Mouse (Mus musculus) olfactory bulb, adult 2 months (tissue): ENCODE data around the gene Mcrs1. TPM values are rescaled to one million over a fixed set of nuclear protein-coding genes. Genes with fewer than 3 reads are reported as not detected.
A peak's percentile ranks its signal among the peaks of the same experiment; 100 is the strongest.

Source experiments
- H3K27ac ChIP-seq: fragments of 200-500 bp; 2 replicates; pipeline ENCODE4 v1.5.1; 2012; ENCODE audit warnings: low read depth, low read length; ENCODE audit not compliant: insufficient read depth
- H3K4me1 ChIP-seq: fragments of 200-500 bp; 2 replicates; pipeline ENCODE4 v1.6.1; 2012; ENCODE audit warnings: low read length; ENCODE audit not compliant: control insufficient read depth, insufficient read depth
- H3K4me3 ChIP-seq: fragments of 200-500 bp; 2 replicates; pipeline ENCODE4 v1.5.1; 2012; ENCODE audit warnings: mild to moderate bottlenecking, low read depth, low read length, moderate library complexity; ENCODE audit not compliant: insufficient read depth
- CTCF ChIP-seq: fragments of 200-500 bp; IDR thresholded peaks from 2 replicates; pipeline ENCODE4 v1.5.1; 2012; ENCODE audit warnings: low read depth, mild to moderate bottlenecking, low read length, moderate library complexity; ENCODE audit not compliant: insufficient read depth
- POLR2A ChIP-seq: fragments of 200-500 bp; IDR thresholded peaks from 2 replicates; pipeline ENCODE4 v1.6.1; 2012; ENCODE audit warnings: mild to moderate bottlenecking, low read depth, low read length, moderate library complexity; ENCODE audit not compliant: insufficient read depth
- WGBS: fragments of 180-500 bp; shearing (Covaris S2); methylation state at CpG from one replicate; pipeline ENCODE4 v1.1.7; 2018; 5-methylcytosine and 5-hydroxymethylcytosine counted together
- polyA plus RNA-seq: library from polyadenylated mRNA; stranded (reverse); fragments of >200 nt; gene quantifications from 2 replicates; pipeline ENCODE4 v1.2.4, GENCODE M21; 2012; ENCODE audit warnings: low replicate concordance; ENCODE audit not compliant: missing spikeins, insufficient read depth, insufficient read length

Gene Mcrs1
- polyA plus RNA-seq, 1 experiment = not detected

GRCm38 (mm10) chr15:99195043-99195442, 56.7 kb downstream of the Mcrs1 start:
- Histone ChIP-seq H3K27ac (peak overlapping the region; percentile 95), H3K4me3 (no peak overlapping the region), H3K4me1 (peaks cover 27% of the 10 kb centered on the region)
- TF ChIP-seq CTCF (no peak), POLR2A (no peak)
- WGBS = 15% methylated on average over 6 of the region's 6 CpGs

GRCm38 (mm10) chr15:99194358-99194757, 57.4 kb downstream of the Mcrs1 start:
- Histone ChIP-seq H3K27ac (peak overlapping the region; percentile 95), H3K4me3 (no peak overlapping the region), H3K4me1 (peaks cover 24% of the 10 kb centered on the region)
- WGBS = 33% methylated on average over 10 of the region's 10 CpGs
- no peak for TF ChIP-seq POLR2A
- TF ChIP-seq CTCF = no peak

Other genes starting within 250 kb of the Mcrs1 start
- gene Tuba1c, start 222.1 kb downstream of the Mcrs1 start, polyA plus RNA-seq = not detected in 2 replicates
- not detected in 2 replicates for gene Prph, start 196.8 kb downstream of the Mcrs1 start, polyA plus RNA-seq
- gene Troap, start 177.4 kb downstream of the Mcrs1 start, polyA plus RNA-seq = not detected in 2 replicates
- gene C1ql4, start 164.1 kb downstream of the Mcrs1 start, polyA plus RNA-seq = not detected in 2 replicates
- gene Dnajc22, start 158.8 kb downstream of the Mcrs1 start, polyA plus RNA-seq = not detected in 2 replicates
- gene Spats2, start 126.0 kb downstream of the Mcrs1 start, polyA plus RNA-seq = not detected in 2 replicates
- not detected in 2 replicates for gene Kcnh3, start 27.1 kb downstream of the Mcrs1 start, polyA plus RNA-seq
- gene Prpf40b, start 43.1 kb upstream of the Mcrs1 start, polyA plus RNA-seq = not detected in 2 replicates
- gene Fam186b, start 43.9 kb upstream of the Mcrs1 start, polyA plus RNA-seq = not detected in 2 replicates
- gene Fmnl3, start 118.5 kb upstream of the Mcrs1 start, polyA plus RNA-seq = not detected in 2 replicates
- 839 TPM in 1 of 2 replicates, not detected in the other for gene Tmbim6, start 140.9 kb upstream of the Mcrs1 start, polyA plus RNA-seq
- not detected in 2 replicates for gene Nckap5l, start 205.8 kb upstream of the Mcrs1 start, polyA plus RNA-seq
- not detected in 2 replicates for gene Bcdin3d, start 222.8 kb upstream of the Mcrs1 start, polyA plus RNA-seq